Mouse (Mus musculus): Measurements from ENCODE around the gene Klk7.

DNA sequence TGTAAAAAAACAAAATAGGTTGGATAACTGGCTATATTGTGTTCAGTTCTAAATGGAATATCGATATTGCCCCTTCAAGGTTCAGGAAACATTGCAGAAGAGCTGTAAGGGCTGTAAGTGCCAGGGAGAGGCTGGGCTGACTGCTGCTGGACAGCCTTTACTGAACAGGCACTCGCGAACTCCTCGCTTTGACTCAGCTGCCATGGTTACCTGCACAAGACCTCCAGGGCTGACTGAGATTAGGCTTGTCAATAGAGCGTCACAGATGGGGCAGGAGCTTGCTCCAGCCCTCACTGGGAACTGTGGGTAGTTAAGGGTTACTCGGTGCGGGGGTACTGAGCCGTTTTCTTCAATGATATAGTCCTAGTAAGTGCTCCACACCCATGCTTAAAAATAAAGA, 44.6 kb upstream of the Klk7 start:
- TF ChIP-seq POLR2A (IDR thresholded peaks at IDR 0.05; ENCODE audit: low read depth, low read length) (no peak), CTCF (conservative IDR thresholded peaks at IDR 0.05; ENCODE audit: insufficient read depth, insufficient read length, low read depth, low read length) (no peak)

Data from kidney, adult 2 months (tissue).